Mouse (Mus musculus): ENCODE measurements around the gene D430042O09Rik.
"Not testable (repeated sequence)": the region's sequence is repeated elsewhere in the genome, so short reads cannot be mapped to it uniquely, and the experiment has no call there.

Gene D430042O09Rik

DNA sequence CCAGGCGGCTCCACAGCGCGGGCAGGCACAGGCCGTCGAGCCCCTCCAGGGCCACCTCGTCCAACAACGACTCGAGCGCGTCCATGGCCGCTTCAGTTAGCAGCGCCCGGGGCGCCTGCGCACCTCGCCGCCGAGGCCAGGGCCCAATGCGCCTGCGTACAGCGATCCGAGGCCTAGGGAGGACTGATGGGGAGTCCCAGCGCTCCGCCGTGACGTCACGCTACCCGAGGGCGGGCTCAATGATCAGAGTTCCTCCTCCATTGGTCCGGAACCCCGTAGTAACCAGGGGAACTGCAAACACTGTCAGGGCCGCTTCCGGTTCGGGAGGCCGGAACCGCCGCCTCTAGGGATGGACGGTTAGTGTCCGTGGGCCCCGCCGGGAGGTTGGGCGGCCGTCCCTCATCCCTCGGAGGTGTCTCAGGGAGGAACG lies at the start of gene D430042O09Rik, which contains the start of gene Gtf3c1:
TSS of gene D430042O09Rik (plus strand) at position 296 of the 430 bp plus-strand sequence.
TSS of gene Gtf3c1 (minus strand) at position 188 of the 430 bp plus-strand sequence.
- CTCF ChIA-PET: no interaction called here

DNA sequence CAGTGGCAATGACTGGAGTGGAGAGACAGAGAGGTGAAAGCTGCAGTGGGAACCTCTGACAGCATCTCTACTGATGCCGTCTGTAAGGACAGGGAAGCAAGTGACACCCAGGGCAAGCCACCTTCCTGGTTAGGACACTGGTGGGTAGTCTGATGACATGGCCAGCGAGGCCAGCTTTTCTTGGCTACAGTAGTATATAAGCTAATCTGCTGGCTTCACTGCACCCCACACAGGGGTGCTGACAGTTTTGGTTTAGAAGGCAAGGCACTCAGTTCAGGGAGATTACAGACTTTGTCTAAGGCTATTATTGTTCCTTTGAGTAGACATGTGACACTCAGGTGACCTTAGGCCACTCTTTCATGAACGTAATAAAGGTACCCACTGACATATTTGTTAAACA lies 44.0 kb upstream of the D430042O09Rik start:
- CTCF ChIA-PET: no interaction called here

DNA sequence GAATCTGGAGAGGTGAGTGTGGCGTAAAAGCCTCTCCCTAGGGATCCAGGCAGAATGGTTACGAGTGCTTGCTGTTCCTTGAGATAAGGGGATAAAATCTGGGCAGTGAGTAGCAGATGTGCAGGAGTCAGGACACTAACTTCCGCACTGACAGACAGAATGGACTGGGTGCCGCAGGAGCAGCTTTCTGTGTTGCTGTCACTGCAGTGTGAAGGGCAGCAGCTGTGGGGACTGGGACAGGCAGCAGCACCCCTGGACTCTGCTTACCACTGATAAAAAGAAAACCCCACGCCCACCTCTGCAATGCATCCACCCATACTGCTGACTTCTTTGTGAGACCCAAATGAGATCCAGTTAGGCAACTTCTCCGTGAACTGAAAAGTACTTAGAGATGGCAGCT lies 36.8 kb upstream of the D430042O09Rik start:
- CTCF ChIA-PET: interaction anchor here (1.0 kb wide), 1 partner anchor 14 kb away, joined by 4 read pairs; no protein-coding TSS in a partner anchor

DNA sequence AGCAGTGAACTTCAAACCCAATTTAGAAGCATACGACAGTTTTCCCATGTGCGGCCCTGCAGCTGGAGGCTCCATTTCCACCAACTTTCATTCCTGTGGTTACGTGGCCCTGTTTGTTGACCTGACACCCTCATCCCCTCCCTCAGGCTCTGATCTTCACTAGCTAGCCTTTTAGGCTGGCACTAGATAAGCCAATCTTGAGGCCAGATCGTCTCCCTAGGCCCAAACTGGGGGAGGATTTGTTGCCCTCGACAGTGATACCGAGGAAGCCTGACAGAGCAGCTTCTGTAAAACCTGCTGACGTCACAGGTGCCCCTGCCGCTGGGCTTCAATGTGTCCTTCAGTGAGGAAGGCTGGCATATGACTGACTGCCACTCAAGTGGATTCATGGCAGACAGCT lies 36.3 kb upstream of the D430042O09Rik start:
- CTCF ChIA-PET: interaction anchor here (1.0 kb wide), 1 partner anchor 14 kb away, joined by 4 read pairs; no protein-coding TSS in a partner anchor

DNA sequence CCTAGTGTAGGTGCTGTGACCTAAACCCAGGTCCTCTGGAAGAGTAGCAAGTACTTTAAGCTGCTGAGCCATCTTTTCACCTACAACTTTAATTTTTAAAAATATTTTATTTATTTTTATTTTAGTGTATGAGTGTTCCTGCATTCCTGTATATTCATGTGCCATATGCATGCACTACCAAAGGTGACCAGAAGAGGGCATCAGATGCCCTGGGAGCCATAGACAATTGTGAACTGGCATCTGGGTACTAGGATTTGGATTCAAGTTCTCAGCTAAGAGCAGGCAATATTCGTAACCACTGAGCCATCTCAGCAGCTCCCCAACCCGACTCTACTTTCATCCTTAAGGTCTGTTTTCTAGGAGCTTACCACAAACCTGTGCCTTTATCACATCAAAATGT lies 32.8 kb upstream of the D430042O09Rik start:
- CTCF ChIA-PET: no interaction called here

DNA sequence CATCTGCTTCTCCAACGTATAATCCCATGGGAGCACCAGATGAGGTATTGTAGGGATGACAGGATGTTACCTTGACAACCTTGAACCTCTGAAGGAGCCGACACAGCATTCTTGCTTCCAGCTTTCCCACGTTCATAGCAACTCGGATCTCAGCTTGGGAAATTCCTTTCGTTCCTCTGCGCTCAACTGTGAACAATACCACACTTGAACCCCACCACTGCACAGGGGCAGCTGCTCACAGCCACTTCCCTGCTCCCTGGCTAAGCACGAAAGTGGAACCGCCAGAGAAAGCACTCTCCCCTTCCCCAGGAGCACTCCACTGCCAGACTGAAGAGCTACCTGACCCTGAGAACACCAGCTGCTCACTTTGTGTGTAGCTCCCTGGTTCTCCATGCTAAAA lies 28.9 kb upstream of the D430042O09Rik start:
- CTCF ChIA-PET: no interaction called here

DNA sequence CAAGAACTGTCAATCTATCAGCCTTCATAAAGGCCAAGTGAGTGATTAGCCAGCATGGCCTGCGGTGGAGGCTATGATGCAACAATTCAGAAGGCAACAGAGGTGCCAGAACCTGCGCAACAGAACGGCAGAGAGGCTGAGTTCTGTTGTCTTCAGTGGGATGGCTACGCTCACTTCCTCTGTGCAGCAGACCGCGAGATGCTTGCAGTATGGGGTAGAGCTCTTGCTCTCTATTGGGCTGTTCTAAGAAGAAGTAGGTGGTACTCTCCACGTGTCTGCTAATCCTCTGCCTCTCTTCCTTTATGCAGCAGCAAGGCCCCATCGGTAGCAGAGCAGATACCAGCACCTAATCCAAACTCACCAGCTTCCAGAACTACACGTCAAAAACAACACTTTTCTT lies 27.8 kb upstream of the D430042O09Rik start:
- CTCF ChIA-PET: no interaction called here

DNA sequence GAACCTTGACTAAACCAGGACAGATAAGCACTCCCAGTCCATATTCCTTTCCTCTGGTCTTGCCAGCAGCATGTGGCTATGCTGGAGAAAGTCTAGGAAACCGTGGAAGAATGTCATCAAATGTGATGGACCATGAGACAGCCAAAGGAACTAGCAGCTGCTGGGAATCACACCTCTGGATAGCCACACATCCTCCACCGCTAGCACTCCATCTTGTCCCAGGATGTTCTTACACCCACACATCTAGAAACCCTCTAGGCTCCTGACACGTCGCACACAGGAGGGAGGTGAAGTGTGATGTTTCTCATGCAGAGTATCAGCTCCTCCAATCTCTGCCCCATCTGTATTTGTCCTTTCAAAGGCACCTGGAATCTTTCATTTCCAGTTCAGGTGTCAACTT lies 17.2 kb upstream of the D430042O09Rik start:
- CTCF ChIA-PET: no interaction called here

DNA sequence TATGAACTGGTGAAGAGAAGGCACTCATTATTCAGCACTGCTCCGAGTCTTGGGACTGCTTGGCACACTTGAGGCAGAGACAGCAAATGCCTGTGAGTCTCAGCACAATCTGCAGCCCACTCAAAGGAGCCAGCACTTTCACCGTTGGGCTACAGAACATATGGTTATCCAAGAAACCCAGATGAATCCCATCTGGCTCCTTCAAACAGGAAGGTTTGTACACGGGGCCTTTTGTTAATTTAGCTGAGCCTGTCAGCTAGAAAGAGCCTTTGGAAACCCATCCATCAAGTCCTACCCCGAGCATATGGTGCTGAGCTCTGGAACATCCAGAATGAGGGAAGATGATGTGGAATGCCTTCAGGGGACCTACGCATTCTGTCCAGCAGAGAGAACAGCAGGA lies 13.6 kb upstream of the D430042O09Rik start:
- CTCF ChIA-PET: no interaction called here

DNA sequence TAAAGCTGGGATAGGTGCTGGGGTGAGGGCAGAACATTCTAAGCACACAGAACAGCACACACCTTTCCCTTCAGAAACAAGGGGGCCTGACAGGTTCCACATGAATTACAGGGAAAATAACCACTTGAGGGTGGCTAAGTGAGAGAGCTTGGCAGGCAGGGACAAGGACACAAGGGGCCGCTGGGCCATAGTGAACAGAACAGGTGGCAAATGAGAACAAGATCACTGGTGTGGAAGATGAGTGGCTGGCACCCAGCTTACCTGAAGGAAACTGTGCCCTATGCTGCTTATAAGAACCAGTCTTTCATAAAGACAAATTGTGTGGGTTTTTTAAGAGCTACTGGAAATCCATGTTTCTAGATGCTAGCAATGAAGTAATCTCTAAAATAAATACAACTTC lies 4.9 kb upstream of the D430042O09Rik start:
- CTCF ChIA-PET: no interaction called here

DNA sequence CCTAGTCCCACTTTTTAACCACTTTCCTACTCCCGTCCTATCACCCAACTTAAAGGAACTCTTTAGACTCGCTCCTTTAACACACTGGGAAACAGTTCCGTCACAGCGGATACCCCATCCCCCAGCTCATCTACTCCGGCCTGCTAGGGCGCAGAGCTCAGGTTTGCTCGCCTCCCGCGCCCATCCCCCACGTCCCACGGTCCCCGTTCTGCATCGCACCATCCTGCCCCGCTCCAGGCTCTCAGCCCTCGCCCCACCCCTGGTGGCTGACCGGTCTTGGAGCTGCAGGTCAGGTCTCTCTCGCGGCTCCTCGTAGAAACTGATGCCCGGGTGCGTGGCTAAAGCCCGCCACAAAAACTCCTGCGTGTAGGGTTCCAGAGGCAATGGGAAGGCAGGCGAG lies 502 bp upstream of the D430042O09Rik start:
- CTCF ChIA-PET: no interaction called here

DNA sequence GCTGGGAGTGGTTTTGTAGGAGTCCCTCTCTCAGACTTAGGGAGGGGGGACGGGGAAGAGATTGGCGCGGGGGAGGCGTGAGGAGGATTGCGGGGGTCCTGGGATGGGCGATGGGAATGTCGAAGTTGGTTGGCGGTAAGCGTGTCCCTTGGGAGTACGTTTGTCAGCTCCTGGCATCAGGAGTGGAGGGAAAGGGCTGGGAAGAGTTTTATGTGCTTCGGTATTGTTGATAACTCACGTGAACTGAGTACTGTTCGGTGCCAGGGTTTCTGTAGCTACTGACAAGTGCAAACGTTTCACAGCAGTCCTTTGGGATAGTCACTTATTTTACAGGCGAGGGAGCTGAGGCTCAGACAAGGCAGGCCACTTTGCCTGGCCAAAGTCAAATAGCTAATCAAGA lies 412 bp downstream of the D430042O09Rik start:
- CTCF ChIA-PET: interaction anchor here (0.6 kb wide), 1 partner anchor 36 kb away, joined by 3 read pairs; no protein-coding TSS in a partner anchor

DNA sequence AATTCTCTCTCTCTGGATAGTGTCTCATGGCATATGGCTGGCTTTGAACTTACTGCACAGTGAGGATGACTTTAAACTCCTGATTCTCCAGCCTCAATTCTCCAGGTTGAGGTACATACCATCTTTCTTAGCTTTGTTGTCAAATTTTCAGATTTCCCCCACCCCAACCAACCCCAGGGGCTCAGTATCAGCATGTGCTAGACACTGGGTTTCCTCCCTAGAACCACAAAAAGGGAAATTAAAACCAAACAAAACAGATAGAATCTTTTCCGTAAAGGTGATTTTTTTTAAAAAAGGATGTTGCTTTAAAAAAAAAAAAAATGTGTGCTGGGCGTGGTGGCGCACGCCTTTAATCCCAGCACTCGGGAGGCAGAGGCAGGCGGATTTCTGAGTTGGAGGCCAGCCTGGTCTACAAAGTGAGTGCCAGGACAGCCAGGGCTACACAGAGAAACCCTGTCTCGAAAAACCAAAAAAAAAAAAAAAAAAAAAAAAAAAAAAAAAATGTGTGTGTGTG lies 5.9 kb downstream of the D430042O09Rik start:
- CTCF ChIA-PET: not testable (repeated sequence)

DNA sequence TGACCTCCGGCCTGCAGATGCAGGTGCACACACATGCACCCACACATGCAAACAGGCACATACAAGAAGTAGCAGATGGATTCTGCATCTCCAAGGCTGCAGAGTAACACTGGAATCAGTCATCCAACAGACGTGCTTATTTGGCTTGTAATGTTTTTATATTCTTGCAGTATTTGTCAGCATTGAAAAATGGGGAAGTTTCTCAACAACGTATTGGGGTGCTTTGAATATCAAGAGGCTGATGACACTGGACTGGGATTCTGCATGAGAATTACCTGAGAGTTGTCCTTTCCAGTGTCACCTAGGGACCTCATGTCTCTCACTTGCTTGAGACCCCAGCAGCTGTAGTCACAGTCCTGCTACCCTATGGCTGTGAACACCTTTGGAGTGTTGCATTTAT lies 7.1 kb downstream of the D430042O09Rik start:
- CTCF ChIA-PET: no interaction called here

DNA sequence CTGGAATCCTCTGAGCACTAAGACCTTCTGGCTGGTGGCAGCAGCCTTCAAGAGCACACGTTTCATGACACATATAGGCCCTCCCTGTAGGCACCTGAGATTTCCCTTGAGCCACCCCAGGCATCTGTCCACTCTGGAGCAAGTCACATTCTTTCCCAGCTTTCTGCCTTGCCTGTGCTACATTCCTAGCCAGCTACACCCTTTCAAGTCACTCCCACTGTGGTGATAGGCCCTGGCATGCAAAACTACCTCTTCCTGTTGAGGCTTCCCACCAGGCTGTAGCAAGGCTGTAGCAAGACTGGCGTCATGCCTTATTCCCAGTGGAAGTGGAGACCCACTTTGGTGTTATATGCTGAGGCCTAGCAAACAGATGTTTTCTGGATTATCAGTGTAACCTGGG lies 9.0 kb downstream of the D430042O09Rik start:
- CTCF ChIA-PET: interaction anchor here (1.2 kb wide), 1 partner anchor 323 kb away, joined by 13 read pairs; no protein-coding TSS in a partner anchor

DNA sequence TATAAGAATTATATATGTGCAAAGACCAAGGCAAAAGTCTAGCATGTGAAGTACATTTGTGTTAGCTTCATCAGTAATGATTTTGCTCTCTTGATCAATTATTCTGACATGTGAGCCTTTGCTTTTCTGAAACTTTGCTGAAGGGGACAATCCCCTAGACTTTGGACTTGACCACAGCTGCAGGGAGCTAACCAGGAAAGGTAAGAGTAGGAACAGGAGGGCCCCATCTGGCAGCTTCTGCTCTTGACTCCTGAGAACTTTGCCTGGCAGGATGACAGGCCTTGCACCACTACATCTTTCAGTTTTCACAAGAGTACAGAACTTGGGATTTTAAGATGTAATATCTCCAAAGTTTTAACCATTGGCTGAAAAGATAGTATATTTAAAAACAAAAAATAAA lies 9.9 kb downstream of the D430042O09Rik start:
- CTCF ChIA-PET: no interaction called here

DNA sequence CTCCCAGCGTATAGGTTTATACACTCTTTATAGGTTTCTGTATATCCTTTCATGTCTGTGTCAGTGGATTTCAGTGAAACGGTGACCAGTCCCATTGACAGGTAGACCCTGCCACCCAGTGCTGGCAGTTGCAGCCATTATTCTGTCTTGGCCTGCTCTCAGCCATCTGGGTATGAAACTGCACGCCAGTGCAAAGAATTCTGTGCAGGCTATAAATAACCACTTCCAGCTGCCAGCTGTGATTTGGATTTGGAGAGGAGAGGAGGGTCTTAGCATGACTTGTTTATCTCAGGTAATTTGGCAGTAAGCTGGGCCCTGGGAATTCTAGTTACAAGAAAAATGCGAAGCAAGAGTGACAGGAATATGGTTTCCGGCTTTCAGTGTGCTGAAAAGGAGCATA lies 12.7 kb downstream of the D430042O09Rik start:
- CTCF ChIA-PET: no interaction called here

DNA sequence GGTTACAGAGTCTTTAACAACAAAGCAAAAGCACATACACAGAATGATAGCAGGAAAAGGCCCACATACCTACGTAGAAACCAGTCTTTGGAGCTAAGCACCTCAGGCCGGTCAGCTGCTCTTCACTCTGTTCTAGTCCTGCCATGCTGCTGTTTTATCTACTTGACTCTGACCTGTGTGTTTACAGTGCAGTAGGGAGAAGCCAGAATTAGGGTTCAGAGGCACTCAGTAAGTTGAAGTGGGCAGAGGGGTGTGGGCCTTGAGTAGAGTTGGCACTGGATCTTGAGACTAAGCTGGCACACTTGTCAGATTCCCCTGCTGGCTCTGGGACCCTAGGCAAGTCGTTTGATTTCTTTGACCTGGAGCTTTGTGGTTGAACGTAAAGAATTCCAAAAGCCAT lies 13.3 kb downstream of the D430042O09Rik start:
- CTCF ChIA-PET: interaction anchor here (0.9 kb wide), 1 partner anchor 366 kb away, joined by 3 read pairs; no protein-coding TSS in a partner anchor

DNA sequence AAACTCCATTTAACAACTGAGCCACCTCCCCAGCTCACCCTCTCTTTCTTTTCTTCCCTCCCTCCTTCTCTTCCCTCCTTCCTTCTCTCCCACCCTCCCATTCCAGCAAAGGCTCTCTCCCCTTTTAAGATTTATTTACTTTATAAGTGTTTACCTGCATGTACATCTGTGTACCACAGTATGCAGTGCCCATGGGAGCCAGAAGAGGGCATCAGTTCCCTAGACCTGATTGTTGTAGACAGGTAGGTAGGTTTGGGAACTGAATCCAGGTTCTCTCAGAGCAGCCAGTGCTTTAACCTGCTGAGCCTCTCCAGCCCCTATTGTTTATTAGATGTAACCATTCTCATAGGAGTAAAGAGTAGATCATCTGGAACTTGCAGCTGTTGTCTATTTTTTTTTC lies 14.4 kb downstream of the D430042O09Rik start:
- CTCF ChIA-PET: no interaction called here

DNA sequence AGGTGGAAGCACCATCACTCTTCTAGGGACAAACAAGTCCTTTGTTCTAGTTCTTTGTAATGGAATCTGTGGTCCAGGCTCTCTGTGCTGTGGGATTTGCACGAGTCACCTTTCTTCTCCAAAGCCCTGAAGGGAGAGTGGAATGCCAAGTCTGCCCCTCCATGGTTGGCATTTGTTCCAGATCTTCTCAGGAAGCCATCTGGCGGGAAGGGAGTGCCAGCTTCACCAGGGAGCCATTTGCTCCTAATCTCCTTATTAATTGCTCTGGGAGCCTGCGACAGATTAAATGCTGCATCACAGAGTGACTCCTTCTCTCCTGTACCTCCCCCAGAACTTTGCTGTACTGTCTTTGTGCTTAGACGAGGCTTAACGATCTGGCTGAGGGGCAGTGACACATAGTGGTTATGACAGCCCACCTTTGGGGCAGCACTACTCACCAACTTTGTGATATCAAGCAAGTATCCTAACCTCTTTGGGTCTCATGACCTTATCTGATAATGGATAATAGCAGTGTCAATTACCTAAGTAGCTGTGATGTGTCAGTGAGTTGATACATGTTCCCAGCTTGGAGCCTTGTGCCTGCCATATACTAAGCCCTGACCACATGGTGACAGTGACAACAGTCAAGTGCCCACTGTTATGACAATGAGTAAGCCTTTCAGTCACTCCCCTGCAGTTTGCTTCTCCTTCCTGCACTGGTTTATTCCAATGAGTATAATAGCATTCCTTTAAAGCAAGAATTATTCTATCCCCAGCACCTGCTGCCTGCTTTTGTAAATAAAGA lies 15.7 kb downstream of the D430042O09Rik start:
- CTCF ChIA-PET: no interaction called here

DNA sequence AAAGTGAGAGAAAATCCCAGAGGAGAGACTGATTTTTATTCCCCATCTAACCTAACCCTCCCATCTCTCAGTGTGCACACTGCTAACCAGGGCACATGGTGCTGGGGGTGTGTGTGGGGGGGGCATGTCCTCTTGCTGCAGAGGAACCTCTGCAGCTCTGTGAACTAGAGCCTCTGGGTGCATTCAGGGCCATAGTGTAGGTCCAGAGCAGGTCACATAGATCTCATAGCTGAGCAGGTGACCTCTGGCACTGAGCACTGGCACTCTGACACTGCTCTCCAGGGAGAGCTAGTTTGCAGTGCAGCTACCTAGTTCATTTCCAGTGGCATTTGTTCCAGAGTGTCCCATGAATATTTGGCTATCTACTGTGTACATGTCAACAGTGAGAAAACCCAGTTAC lies 24.0 kb downstream of the D430042O09Rik start:
- CTCF ChIA-PET: no interaction called here

DNA sequence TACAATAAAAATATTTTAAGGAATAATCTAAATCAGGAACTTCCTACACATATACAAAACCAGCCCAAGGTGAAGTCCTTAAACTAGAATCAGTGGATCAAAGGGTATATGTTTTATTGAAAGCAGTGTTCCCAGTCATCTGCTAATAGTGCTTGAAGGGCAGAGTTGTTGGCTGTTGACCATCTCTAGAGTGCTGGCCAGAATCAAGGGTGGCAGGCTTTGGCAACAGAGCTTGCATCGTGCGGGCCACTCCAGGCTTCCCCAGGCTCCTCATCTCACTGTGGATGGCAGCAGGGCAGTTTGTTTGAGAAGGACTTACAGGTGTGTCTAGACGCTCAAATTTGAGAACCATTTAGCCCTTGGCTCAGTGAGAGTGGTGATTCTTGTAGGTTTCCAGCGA lies 26.1 kb downstream of the D430042O09Rik start:
- CTCF ChIA-PET: no interaction called here

DNA sequence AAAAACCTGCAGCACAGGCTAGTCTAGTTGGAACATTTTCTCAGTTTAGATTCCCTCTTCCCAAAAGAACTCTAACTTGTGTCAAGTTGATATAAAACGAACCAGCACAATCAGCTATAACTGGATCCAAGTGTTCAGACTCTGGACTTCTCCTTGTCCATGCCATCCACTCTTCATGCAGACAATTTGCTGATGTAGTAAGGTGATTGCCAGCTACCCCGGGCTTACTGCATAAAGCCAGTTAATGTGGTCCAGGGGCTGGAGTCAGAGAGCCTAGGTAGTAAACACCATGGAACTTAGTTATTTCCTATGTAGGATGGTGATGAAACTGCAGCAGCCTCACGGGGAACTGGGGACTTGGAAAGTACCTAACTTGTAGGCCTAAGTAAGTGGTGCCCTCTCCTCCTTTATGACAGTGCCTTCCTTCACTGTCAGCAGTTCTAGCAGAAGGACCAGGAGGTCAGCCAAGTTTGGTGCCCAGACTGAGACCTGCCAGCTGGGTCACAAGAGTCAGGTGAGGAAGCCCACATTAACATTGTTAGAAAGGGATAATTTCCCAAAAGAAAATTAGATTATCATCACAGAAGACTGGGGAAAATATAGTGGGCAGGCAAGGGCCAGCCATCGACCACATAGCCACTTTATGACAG lies 28.8 kb downstream of the D430042O09Rik start:
- CTCF ChIA-PET: no interaction called here

All from spleen, embryonic (tissue).